Mouse (Mus musculus) kidney, postnatal 0 days (tissue): ENCODE measurements around the gene Taar7d. TPM values are rescaled to one million over a fixed set of nuclear protein-coding genes. Genes with fewer than 3 reads are reported as not detected.
"Not testable (repeated sequence)": the region's sequence is repeated elsewhere in the genome, so short reads cannot be mapped to it uniquely, and the experiment has no call there.

Experiments
- ATAC-seq: fragments of 200-750 bp; cut with Nextera tagmentation; replicated peaks from 2 replicates; pipeline ENCODE4 v1.8.0; 2017; ENCODE audit warnings: low read depth, moderate number of reproducible peaks, moderate TSS enrichment, moderate library complexity; ENCODE audit not compliant: low FRiP score
- DNase-seq: peaks from one replicate; pipeline ENCODE4 v3.0.0-alpha.2; 2016; ENCODE audit warnings: low spot score
- H3K27ac ChIP-seq: fragments of 300-500 bp; sonication (generic); 2 replicates; pipeline ENCODE4 v1.5.1; 2014; ENCODE audit warnings: mild to moderate bottlenecking
- H3K27me3 ChIP-seq: fragments of 300-500 bp; sonication (generic); 2 replicates; pipeline ENCODE4 v1.6.1; 2014; ENCODE audit warnings: low read length, mixed read lengths; ENCODE audit not compliant: insufficient read depth
- H3K36me3 ChIP-seq: fragments of 300-500 bp; sonication (generic); 2 replicates; pipeline ENCODE4 v1.6.1; 2014; ENCODE audit warnings: low read length, mixed read lengths; ENCODE audit not compliant: insufficient read depth
- H3K4me1 ChIP-seq: fragments of 300-500 bp; sonication (generic); replicated peaks from 2 replicates; pipeline ENCODE4 v1.6.1; 2014; ENCODE audit warnings: antibody characterized with exemption, low read length, mixed read lengths; ENCODE audit not compliant: insufficient read depth
- H3K4me2 ChIP-seq: fragments of 300-500 bp; sonication (generic); 2 replicates; pipeline ENCODE4 v1.6.1; 2014; ENCODE audit warnings: mild to moderate bottlenecking, low read length, moderate library complexity, mixed read lengths
- H3K4me3 ChIP-seq: fragments of 300-500 bp; sonication (generic); replicated peaks from 2 replicates; pipeline ENCODE4 v1.5.1; 2014; ENCODE audit warnings: low read depth, low read length
- H3K9ac ChIP-seq: fragments of 300-500 bp; sonication (generic); 2 replicates; pipeline ENCODE4 v1.6.1; 2014; ENCODE audit warnings: low read depth, low read length
- H3K9me3 ChIP-seq: fragments of 300-500 bp; sonication (generic); replicated peaks from 2 replicates; pipeline ENCODE4 v1.6.1; 2016; ENCODE audit warnings: low read length, inconsistent platforms, mixed read lengths
- CTCF ChIP-seq: IDR thresholded peaks from 2 replicates; pipeline ENCODE4 v1.5.1; 2016; ENCODE audit warnings: antibody characterized with exemption, low read depth, mild to moderate bottlenecking, moderate library complexity
- WGBS: fragments of 180-500 bp; shearing (Covaris S2); extraction: QIAGEN DNeasy Blood & Tissue Kit; methylation state at CpG from one replicate; pipeline ENCODE4 v1.1.7; 2014; 5-methylcytosine and 5-hydroxymethylcytosine counted together
- polyA plus RNA-seq: library from polyadenylated mRNA; unstranded; fragments of >200 nt; fragmentation: Nextera tagmentation; extraction: Ambion mirVana; gene quantifications from 2 replicates; pipeline ENCODE4 v1.2.1, GENCODE M21; 2015

Taar7d gene
- polyA plus RNA-seq, 1 experiment from 2014 or later: not detected

DNA sequence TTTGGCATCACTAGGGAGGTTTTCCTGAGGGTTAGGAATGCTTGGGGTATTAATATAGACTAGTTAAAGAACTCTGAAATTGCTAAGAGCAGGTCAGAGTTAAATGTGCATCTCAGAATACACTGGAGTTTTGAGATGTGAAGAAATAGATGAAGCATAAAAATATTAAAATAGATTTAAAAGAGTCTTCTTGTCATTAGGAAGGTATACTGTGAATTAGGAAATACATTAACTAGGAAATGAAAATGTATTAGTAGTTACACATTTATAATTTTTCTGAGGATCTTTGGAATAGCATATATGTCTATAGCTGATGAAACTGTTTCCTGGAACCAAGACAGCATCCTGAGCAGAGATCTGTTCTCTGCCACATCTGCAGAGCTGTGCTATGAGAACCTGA, 22.2 kb downstream of the Taar7d start, which contains the start of gene Taar7f:
Taar7f (plus strand) TSS at position 301 of the 400 bp plus-strand sequence.
- Histone ChIP-seq H3K27ac (no peak within 1 kb of the TSS), H3K4me2 (no peak within 1 kb of the TSS), H3K9me3 (no peaks in the 10 kb centered on the region), H3K36me3 (no peaks in the 10 kb centered on the region), H3K4me1 (no peaks in the 10 kb centered on the region), H3K27me3 (no peaks in the 10 kb centered on the region), H3K9ac (no peak within 1 kb of the TSS), H3K4me3 (no peak within 1 kb of the TSS)
- TF ChIP-seq CTCF: no peak
- DNase-seq: no peak
- ATAC-seq: no peak

DNA sequence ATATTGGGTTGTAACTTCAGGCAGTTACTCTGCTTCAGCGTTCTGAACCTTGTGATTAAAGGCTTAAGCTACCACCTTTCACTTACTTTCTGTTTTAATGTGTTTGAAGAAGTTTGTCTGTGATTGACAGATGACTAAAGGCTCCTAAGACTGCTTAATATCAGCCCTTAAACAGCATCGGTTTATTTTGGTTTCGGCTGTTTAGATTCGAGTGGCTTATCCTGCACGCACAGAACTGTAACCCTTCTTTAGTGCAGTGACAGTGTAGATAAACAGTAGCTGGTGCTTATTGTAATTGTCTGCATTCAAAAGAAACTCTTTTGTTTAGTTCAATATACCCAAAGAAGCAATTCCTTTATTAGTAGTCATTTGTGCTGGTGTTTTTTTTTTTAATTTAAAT, 25.0 kb downstream of the Taar7d start:
- 74% methylated on average over 5 of the region's 5 CpGs for WGBS
- H3K27me3 ChIP-seq: no peaks in the 10 kb centered on the region
- H3K4me2 ChIP-seq: no peak overlapping the region
- H3K4me3 ChIP-seq: no peak overlapping the region
- DNase-seq: no peak
- H3K4me1 ChIP-seq: no peaks in the 10 kb centered on the region
- ATAC-seq: no peak
- no peak for TF ChIP-seq CTCF
- H3K27ac ChIP-seq: no peak overlapping the region
- H3K9ac ChIP-seq: no peak overlapping the region
- no peaks in the 10 kb centered on the region for H3K9me3 ChIP-seq
- H3K36me3 ChIP-seq: no peaks in the 10 kb centered on the region

DNA sequence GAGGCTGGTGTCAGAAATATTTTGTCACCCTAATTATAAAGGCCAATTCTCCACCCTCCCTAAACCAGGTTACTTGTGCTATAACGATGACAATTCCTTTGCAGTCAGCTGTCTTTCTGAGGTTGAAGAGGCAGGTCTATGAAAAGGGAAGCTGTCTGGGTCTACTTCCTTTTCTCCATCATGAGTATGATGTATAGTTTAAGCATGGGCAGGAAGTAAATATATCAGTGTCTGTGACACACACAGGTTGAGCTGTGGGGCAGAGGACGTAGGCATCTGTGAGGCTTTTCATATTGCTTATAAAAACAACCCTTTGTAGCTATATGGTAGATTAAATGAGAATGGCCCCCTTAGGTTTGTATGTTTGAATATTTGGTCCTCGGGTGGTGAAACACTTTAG, 32.0 kb downstream of the Taar7d start:
- Histone ChIP-seq H3K9me3 (no peaks in the 10 kb centered on the region), H3K9ac (no peak overlapping the region), H3K27me3 (no peaks in the 10 kb centered on the region), H3K4me2 (no peak overlapping the region), H3K4me1 (no peaks in the 10 kb centered on the region), H3K27ac (no peak overlapping the region), H3K4me3 (no peak overlapping the region), H3K36me3 (no peaks in the 10 kb centered on the region)
- no peak for ATAC-seq
- TF ChIP-seq CTCF: no peak
- no peak for DNase-seq
- 79% methylated on average over 3 of the region's 3 CpGs for WGBS

DNA sequence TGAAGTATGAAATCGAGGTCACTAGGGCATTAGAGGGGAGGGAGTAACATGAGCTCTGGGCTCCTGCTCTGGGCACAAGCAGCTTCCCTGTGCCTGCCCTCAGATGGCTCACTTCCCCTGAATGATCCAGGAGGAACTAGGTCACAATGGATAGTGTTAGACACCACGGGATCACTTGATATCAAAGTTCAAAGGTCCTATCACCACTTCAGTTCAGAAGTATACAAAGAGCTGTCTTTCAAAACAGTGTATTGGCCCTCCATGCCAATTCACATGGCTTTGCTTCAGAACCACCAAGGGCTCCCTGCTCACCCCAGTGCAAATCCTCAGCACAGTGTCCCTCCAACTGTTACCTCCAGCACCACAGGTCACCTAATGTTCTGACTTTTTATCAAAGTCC, 47.7 kb downstream of the Taar7d start:
- not testable (repeated sequence) for DNase-seq, ATAC-seq
- WGBS: 27% methylated on average over 2 of the region's 2 CpGs

DNA sequence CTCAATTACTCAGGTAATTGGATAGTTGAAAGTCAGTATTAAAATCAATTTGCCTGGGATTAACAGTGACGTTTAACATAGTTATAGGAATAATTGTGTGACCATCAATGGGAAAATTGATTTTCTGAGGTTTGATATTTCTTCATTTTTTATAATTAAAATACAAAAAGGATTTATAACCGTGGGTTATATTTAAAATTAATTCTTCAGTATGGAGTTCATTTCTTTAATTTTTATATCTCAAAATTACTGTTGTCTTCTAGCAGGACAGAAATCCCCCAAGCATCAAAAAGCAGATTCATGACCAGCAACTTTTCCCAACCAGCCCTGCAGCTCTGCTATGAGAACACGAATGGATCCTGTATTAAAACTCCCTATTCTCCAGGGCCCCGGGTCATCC, 49.2 kb downstream of the Taar7d start, which contains the start of gene Taar8a:
Taar8a (plus strand) TSS at position 301 of the 400 bp plus-strand sequence.
- 90% methylated on average over 2 of the region's 4 CpGs for WGBS
- H3K4me2 ChIP-seq, H3K4me3 ChIP-seq, H3K9me3 ChIP-seq, H3K27ac ChIP-seq, H3K4me1 ChIP-seq, H3K27me3 ChIP-seq, ATAC-seq, DNase-seq, H3K36me3 ChIP-seq, H3K9ac ChIP-seq: not testable (repeated sequence)

More for the DNA sequence above, 47.7 kb downstream of the Taar7d start:
- H3K4me1 ChIP-seq, H3K9me3 ChIP-seq, H3K27ac ChIP-seq, H3K9ac ChIP-seq, H3K4me3 ChIP-seq, H3K4me2 ChIP-seq, H3K36me3 ChIP-seq, H3K27me3 ChIP-seq: not testable (repeated sequence)

Other genes starting within 250 kb of the Taar7d start
- gene Rps12, start 239.9 kb upstream of the Taar7d start, polyA plus RNA-seq: 225 and 241 TPM in 2 replicates
- gene Slc18b1, start 230.2 kb upstream of the Taar7d start, polyA plus RNA-seq: 16.0 and 20.2 TPM in 2 replicates
- gene Vnn3, start 175.8 kb upstream of the Taar7d start, polyA plus RNA-seq: 0.08 and 0.17 TPM in 2 replicates
- 21.1 and 22.4 TPM in 2 replicates for gene Vnn1, start 132.5 kb upstream of the Taar7d start, polyA plus RNA-seq
- gene Taar1, start 106.9 kb upstream of the Taar7d start, polyA plus RNA-seq: not detected in 2 replicates
- gene Taar2, start 88.7 kb upstream of the Taar7d start, polyA plus RNA-seq: 0.31 and 0.41 TPM in 2 replicates
- not detected in 2 replicates for gene Taar3, start 77.7 kb upstream of the Taar7d start, polyA plus RNA-seq
- not detected in 2 replicates for gene Taar4, start 66.7 kb upstream of the Taar7d start, polyA plus RNA-seq
- 0.23 and 0.30 TPM in 2 replicates for gene Taar5, start 56.5 kb upstream of the Taar7d start, polyA plus RNA-seq
- not detected in 2 replicates for gene Taar6, start 41.6 kb upstream of the Taar7d start, polyA plus RNA-seq
- not detected in 2 replicates for gene Taar7a, start 33.7 kb upstream of the Taar7d start, polyA plus RNA-seq
- not detected in 2 replicates for gene Taar7b, start 27.3 kb upstream of the Taar7d start, polyA plus RNA-seq
- gene Taar7e, start 10.4 kb downstream of the Taar7d start, polyA plus RNA-seq: not detected in 2 replicates
- not detected in 2 replicates for gene Taar7f, start 22.3 kb downstream of the Taar7d start, polyA plus RNA-seq
- not detected in 2 replicates for gene Taar8a, start 49.3 kb downstream of the Taar7d start, polyA plus RNA-seq
- gene Taar8b, start 65.1 kb downstream of the Taar7d start, polyA plus RNA-seq: not detected in 2 replicates
- gene Taar8c, start 74.7 kb downstream of the Taar7d start, polyA plus RNA-seq: not detected in 2 replicates
- not detected in 2 replicates for gene Taar9, start 82.3 kb downstream of the Taar7d start, polyA plus RNA-seq
- 167 and 185 TPM in 2 replicates for gene Stx7, start 122.1 kb downstream of the Taar7d start, polyA plus RNA-seq
- 12.0 and 12.4 TPM in 2 replicates for gene Moxd1, start 196.3 kb downstream of the Taar7d start, polyA plus RNA-seq